Mouse (Mus musculus): ENCODE data around the gene Gm10487. TPM values are rescaled to one million over a fixed set of nuclear protein-coding genes. Genes with fewer than 3 reads are reported as not detected.

Gene Gm10487
- polyA plus RNA-seq (2012; fragmentation: generic; extraction: Trizol), result not detected

GRCm38 (mm10) chrX:30843369-30843768 is at the start of gene Gm10487:
Gm10487 (minus strand) TSS chrX:30843469.

